ENCODE assay signal across 18 mouse cellular contexts in the genomic region with DNA sequence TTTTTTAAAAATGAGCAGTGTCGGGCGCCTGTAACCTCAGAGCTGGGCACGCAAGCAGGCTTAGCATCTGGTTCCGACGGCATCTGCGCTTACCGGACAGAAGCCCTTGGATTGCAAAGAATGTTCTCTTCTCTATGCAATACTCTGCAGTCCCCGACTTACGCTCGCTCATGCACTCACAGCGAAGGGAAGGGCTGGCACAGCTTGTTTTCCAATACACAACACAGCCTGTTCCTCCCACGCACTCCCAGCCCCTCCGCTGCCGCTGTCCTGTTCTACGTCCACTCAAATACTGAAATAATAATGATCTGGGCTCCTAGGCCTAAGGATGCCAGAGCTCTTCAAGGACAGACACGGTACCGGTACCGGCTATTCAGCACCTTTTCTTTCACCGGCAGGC. TPM values are rescaled to one million over a fixed set of nuclear protein-coding genes. Genes with fewer than 3 reads are reported as not detected.
DNase-seq lines count a peak whose midpoint lies in the region; ATAC-seq and TF ChIP-seq lines count a peak whose summit lies in the region.
"Had no signal": no experiment of that assay in that cellular context is flagged by ENCODE, and none has a peak within 500 bp of the region (broad histone marks: within the 10 kb centered on the region; RNA-seq: fewer than 3 reads in every experiment).

No protein-coding gene starts in this region.

- no peak for ATAC-seq in hindbrain, embryonic 13.5 days (ENCODE audit: low FRiP score)
- ATAC-seq in hindbrain, embryonic 11.5 days (ENCODE audit: low FRiP score) = no peak
- peak; percentile 31; the same call in 1 of the 2 replicates for ATAC-seq in lung, postnatal 0 days
- no peak for ATAC-seq in intestine, postnatal 0 days
- no peak for ATAC-seq in megakaryocyte progenitor cell, adult 5-6 weeks (replicated peaks; ENCODE audit: poor library complexity)
- ATAC-seq: Patski had no signal

- H3K36me3 ChIP-seq in hindbrain, embryonic 13.5 days = no peaks in the 10 kb centered on the region
- H3K36me3 ChIP-seq in hindbrain, embryonic 11.5 days (ENCODE audit: control insufficient read depth, insufficient read depth, low read length) = no peaks in the 10 kb centered on the region
- H3K36me3 ChIP-seq in lung, postnatal 0 days (ENCODE audit: insufficient read depth, low read length) = no peaks in the 10 kb centered on the region
- H3K36me3 ChIP-seq in intestine, postnatal 0 days (ENCODE audit: control insufficient read depth, insufficient read depth) = no peaks in the 10 kb centered on the region
- H3K36me3 ChIP-seq: embryonic facial prominence, embryonic 13.5 days; heart, embryonic 13.5 days had no signal

- 87% methylated on average over 19 of the region's 19 CpGs for WGBS in hindbrain, embryonic 13.5 days
- 90% methylated on average over 19 of the region's 19 CpGs for WGBS in hindbrain, embryonic 11.5 days
- 74% methylated on average over 19 of the region's 19 CpGs for WGBS in lung, postnatal 0 days
- 78% methylated on average over 19 of the region's 19 CpGs for WGBS in intestine, postnatal 0 days

- DNase-seq in hindbrain, embryonic 11.5 days (ENCODE audit: low spot score) = no peak
- DNase-seq in lung, postnatal 0 days (ENCODE audit: low spot score) = peak; percentile 52
- DNase-seq in lung, postnatal 14 days = no peak
- DNase-seq in ovary, postnatal 14 days (ENCODE audit: low spot score) = peak; percentile 18
- DNase-seq in frontal cortex, adult 2 months (ENCODE audit: extremely low spot score in 1 of 2, low spot score in 1 of 2) = no peak
- DNase-seq: adrenal gland, adult 8-10 months; cerebellum, postnatal 36 days; gastrocnemius, postnatal 14 days had no signal

- no peak overlapping the region for H3K4me2 ChIP-seq in hindbrain, embryonic 13.5 days
- H3K4me2 ChIP-seq in hindbrain, embryonic 11.5 days (replicated peaks; ENCODE audit: low read depth, low read length) = no peak overlapping the region
- H3K4me2 ChIP-seq in lung, postnatal 0 days (replicated peaks; ENCODE audit: low read depth, low read length) = no peak overlapping the region
- 0 out of 2 replicates have a peak overlapping the region, but pooled peaks have one; percentile 13 for H3K4me2 ChIP-seq in intestine, postnatal 0 days (replicated peaks; ENCODE audit: low read depth)
- H3K4me2 ChIP-seq: embryonic facial prominence, embryonic 13.5 days; heart, embryonic 13.5 days; liver, embryonic 11.5 days had no signal

- H3K9ac ChIP-seq in hindbrain, embryonic 13.5 days = peak overlapping the region; percentile 9; the same call in 1 of the 2 replicates
- H3K9ac ChIP-seq in hindbrain, embryonic 11.5 days (ENCODE audit: low read depth, low read length) = no peak overlapping the region
- no peak overlapping the region for H3K9ac ChIP-seq in lung, postnatal 0 days (replicated peaks; ENCODE audit: low read depth)
- no peak overlapping the region for H3K9ac ChIP-seq in intestine, postnatal 0 days (ENCODE audit: low read depth, low read length)
- H3K9ac ChIP-seq: embryonic facial prominence, embryonic 13.5 days; heart, embryonic 13.5 days had no signal

- H3K27me3 ChIP-seq in hindbrain, embryonic 13.5 days = no peaks in the 10 kb centered on the region
- no peaks in the 10 kb centered on the region for H3K27me3 ChIP-seq in hindbrain, embryonic 11.5 days (ENCODE audit: control insufficient read depth, insufficient read depth, low read length)
- H3K27me3 ChIP-seq in lung, postnatal 0 days (replicated peaks; ENCODE audit: insufficient read depth, low read length) = no peaks in the 10 kb centered on the region
- no peaks in the 10 kb centered on the region for H3K27me3 ChIP-seq in intestine, postnatal 0 days (replicated peaks; ENCODE audit: control insufficient read depth, insufficient read depth, low read length)
- H3K27me3 ChIP-seq: CH12.LX; embryonic facial prominence, embryonic 13.5 days; heart, embryonic 13.5 days; Patski had no signal

- no peak overlapping the region for H3K27ac ChIP-seq in hindbrain, embryonic 13.5 days
- H3K27ac ChIP-seq in hindbrain, embryonic 11.5 days (ENCODE audit: low read depth, low read length) = no peak overlapping the region
- H3K27ac ChIP-seq in lung, postnatal 0 days (ENCODE audit: low read length) = no peak overlapping the region
- no peak overlapping the region for H3K27ac ChIP-seq in intestine, postnatal 0 days (ENCODE audit: low read depth, low read length)
- H3K27ac ChIP-seq: embryonic facial prominence, embryonic 13.5 days; heart, embryonic 13.5 days; macrophage had no signal

- H3K9me3 ChIP-seq in hindbrain, embryonic 13.5 days = no peaks in the 10 kb centered on the region
- no peaks in the 10 kb centered on the region for H3K9me3 ChIP-seq in hindbrain, embryonic 11.5 days (ENCODE audit: control insufficient read depth, low read length)
- no peaks in the 10 kb centered on the region for H3K9me3 ChIP-seq in lung, postnatal 0 days (ENCODE audit: low read length)
- no peaks in the 10 kb centered on the region for H3K9me3 ChIP-seq in intestine, postnatal 0 days (ENCODE audit: control insufficient read depth)
- H3K9me3 ChIP-seq: embryonic facial prominence, embryonic 13.5 days; heart, embryonic 13.5 days had no signal

- TF ChIP-seq CTCF in lung, postnatal 0 days (IDR thresholded peaks at IDR 0.05) = no peak
- no peak for TF ChIP-seq CTCF in intestine, postnatal 0 days (IDR thresholded peaks at IDR 0.05; ENCODE audit: low read depth)

- no peak for TF ChIP-seq EP300 in lung, postnatal 0 days (IDR thresholded peaks at IDR 0.05)

- peaks cover 47% of the 10 kb centered on the region for H3K4me1 ChIP-seq in hindbrain, embryonic 13.5 days (replicated peaks)
- no peaks in the 10 kb centered on the region for H3K4me1 ChIP-seq in hindbrain, embryonic 11.5 days (replicated peaks; ENCODE audit: control insufficient read depth, insufficient read depth, low read length)
- H3K4me1 ChIP-seq in lung, postnatal 0 days (ENCODE audit: insufficient read depth, low read depth, low read length) = peaks cover 19% of the 10 kb centered on the region; the same call in 1 of the 2 replicates
- no peaks in the 10 kb centered on the region for H3K4me1 ChIP-seq in intestine, postnatal 0 days (replicated peaks; ENCODE audit: control insufficient read depth, insufficient read depth, low read length)

- no peak overlapping the region for H3K4me3 ChIP-seq in hindbrain, embryonic 13.5 days
- H3K4me3 ChIP-seq in hindbrain, embryonic 11.5 days (ENCODE audit: low read depth, low read length) = no peak overlapping the region
- H3K4me3 ChIP-seq in lung, postnatal 0 days (ENCODE audit: low read depth, low read length) = no peak overlapping the region
- no peak overlapping the region for H3K4me3 ChIP-seq in intestine, postnatal 0 days (ENCODE audit: low read depth, low read length)
- H3K4me3 ChIP-seq: embryonic facial prominence, embryonic 13.5 days; heart, embryonic 13.5 days; myocyte had no signal

RNA-seq across cellular contexts. Expression of gene Uck2, which starts 35.9 kb away (rescaled TPM):
- polyA plus RNA-seq in hindbrain, embryonic 13.5 days (2015; fragmentation: Nextera tagmentation; extraction: Ambion mirVana) = 58.4 and 63.4 TPM in 2 replicates
- polyA plus RNA-seq in hindbrain, embryonic 11.5 days (2014; fragmentation: Nextera tagmentation; extraction: Ambion mirVana) = 106 and 116 TPM in 2 replicates
- polyA plus RNA-seq in lung, postnatal 0 days (2015; fragmentation: Nextera tagmentation; extraction: Ambion mirVana) = 21.6 and 22.9 TPM in 2 replicates
- 10.1 and 10.8 TPM in 2 replicates for polyA plus RNA-seq in intestine, postnatal 0 days (2015; fragmentation: Nextera tagmentation; extraction: Ambion mirVana)
- 17.5 and 18.4 TPM in 2 replicates for polyA plus RNA-seq in frontal cortex, adult 2 months (2012; rRNA removed)
- total RNA-seq in megakaryocyte progenitor cell, adult 5-6 weeks (2015) = 228 and 234 TPM in 2 replicates
- total RNA-seq in megakaryocyte progenitor cell, adult 5-6 weeks (2017) = 234 and 288 TPM in 2 replicates

RNA-seq across cellular contexts. Expression of gene Tmco1, which starts 58.9 kb away (rescaled TPM):
- 72.5 and 73.5 TPM in 2 replicates for polyA plus RNA-seq in hindbrain, embryonic 13.5 days (2015; fragmentation: Nextera tagmentation; extraction: Ambion mirVana)
- polyA plus RNA-seq in hindbrain, embryonic 11.5 days (2014; fragmentation: Nextera tagmentation; extraction: Ambion mirVana) = 93.3 and 95.7 TPM in 2 replicates
- 94.7 and 99.7 TPM in 2 replicates for polyA plus RNA-seq in lung, postnatal 0 days (2015; fragmentation: Nextera tagmentation; extraction: Ambion mirVana)
- polyA plus RNA-seq in intestine, postnatal 0 days (2015; fragmentation: Nextera tagmentation; extraction: Ambion mirVana) = 82.6 and 95.3 TPM in 2 replicates
- 64.0 and 68.9 TPM in 2 replicates for polyA plus RNA-seq in frontal cortex, adult 2 months (2012; rRNA removed)
- 168 and 183 TPM in 2 replicates for total RNA-seq in megakaryocyte progenitor cell, adult 5-6 weeks (2015)
- 176 and 178 TPM in 2 replicates for total RNA-seq in megakaryocyte progenitor cell, adult 5-6 weeks (2017)

Comparison
In these comparisons a context has a peak if more than half of its experiments do, and no peak if none do; other contexts are left out.
1. DNase-seq: peak in lung, postnatal 0 days (single experiment) and ovary, postnatal 14 days (single experiment); none in hindbrain, embryonic 11.5 days (single experiment), lung, postnatal 14 days (single experiment) and frontal cortex, adult 2 months (0 of 2).